Mouse (Mus musculus): ENCODE measurements around the gene Mllt3.

Mllt3 gene

DNA sequence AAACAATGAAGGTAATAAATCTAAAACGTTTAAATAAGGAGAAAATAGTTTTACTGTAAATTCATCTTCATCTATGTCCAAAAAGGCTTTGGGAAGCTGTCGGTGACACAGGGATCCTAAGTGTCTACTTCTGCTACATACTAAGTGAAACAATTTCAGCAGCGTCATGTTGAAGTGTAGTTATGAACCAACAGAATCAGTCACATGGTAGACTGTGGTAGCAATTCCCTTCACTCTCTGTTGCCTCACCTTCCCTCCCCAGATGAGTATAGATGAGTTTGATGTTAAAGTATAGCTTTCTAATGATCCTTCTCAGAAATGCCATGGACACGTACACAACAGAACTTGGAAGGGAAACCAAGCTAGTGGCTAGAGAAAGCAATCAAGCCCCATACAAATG lies 79.9 kb downstream of the Mllt3 start:
- no peak for DNase-seq (ENCODE audit: low spot score in 2 of 2)

DNA sequence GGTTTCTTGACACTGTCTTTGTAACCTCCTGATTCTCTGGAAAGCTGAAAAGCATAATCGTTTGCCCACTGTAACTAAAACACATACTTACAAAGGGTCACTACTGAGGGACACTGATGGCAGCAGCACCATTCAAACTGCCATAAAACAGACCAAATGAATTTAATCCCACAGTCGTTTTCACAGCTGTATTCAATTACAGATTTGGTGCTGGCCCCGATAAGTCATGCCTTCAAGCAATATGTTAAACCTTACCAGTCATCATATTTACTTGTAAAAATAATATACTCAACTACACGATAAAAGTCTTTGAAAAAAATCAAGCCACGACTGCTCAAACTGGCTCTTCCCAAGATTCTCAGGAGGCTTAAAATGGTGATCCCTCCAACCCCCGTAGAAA lies 83.7 kb downstream of the Mllt3 start:
- no peak for DNase-seq (ENCODE audit: low spot score in 2 of 2)

DNA sequence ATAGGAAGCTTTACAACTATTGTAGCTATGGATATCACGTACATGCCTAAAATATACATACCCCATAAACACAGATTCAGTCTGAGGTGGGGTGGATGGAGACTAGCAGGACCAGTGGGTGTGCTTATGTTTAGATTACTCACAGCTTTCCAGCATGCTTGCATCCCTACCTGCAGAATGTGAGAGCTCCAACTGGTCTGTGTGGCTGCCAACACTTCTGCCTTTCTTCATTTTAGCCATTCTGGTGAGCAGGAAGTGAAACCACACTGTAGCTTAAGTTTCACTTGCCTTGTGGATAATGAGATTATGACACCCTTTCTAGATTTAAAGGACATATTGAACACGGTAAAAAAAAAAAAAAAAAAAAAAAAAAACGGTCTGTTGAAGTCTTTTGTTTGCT lies 88.8 kb downstream of the Mllt3 start:
- no peak for DNase-seq (ENCODE audit: low spot score in 2 of 2)

- DNase-seq (ENCODE audit: low spot score in 2 of 2): no peak
Observed at GRCm38 (mm10) chr4:87942921-87943403, 90.2 kb downstream of the Mllt3 start.

- no peak for DNase-seq (ENCODE audit: low spot score in 2 of 2)
Observed at GRCm38 (mm10) chr4:87939474-87940154, 93.5 kb downstream of the Mllt3 start.

DNA sequence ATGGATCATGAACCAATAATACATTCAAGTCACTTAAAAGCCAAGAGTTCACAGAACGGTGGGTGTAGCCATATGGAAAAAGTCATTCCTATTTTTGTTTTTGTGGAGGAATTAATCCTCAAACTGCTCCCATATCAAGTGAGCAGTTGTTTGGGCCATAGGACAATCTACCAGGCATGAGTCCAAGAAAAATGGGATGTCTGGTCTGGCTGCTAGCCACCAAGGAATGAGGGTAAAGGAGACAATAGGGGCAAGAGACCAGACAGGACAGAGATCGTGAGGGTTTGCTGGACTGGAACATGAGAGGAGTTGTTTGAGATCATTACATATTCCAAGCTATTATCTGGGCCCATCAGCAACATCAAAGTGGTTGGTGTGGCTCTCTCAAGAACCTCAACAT lies 96.8 kb downstream of the Mllt3 start:
- no peak for DNase-seq (ENCODE audit: low spot score in 2 of 2)

GRCm38 (mm10) chr4:87933701-87934337 lies 99.3 kb downstream of the Mllt3 start:
- DNase-seq (ENCODE audit: low spot score in 2 of 2): no peak

DNA sequence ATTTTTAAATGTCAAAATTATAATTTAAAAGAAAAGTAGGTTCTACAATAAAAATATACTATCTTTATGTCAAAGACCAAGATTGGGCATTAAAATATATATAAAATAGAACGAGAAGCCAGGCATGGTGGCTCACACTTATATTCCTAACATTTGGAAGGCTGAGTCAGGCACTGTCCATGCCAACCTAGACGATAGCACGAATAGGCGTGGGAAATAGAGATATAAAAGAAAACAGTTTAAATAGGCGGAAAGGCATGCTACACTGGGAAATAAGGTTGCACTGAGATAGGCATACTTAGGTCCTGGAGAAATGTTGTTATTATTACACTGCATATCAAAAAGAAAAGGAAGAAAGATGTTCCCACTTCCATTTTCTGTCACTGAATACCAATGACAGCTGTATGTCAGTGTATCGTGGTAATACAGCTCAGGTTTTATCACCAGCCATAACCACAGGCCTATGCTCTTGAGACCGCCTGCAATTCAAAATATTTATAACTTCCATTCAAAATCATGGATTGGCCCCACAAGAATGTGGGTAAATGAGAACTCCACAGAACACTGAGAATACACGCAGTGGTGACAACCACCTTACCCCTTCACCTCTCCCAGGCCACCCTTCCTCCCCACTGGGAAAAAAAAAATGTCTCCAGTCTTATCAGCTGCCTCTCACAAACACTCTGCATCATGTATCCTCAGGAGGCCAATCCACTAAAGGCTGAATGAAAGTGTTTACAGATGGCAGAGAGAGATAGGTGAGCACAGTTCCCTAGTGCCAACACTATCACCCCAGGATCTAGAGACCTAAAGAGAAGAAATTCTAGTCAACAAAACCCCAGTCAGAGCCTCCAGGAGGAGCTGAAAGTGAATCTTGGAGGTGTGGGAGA lies 102.6 kb downstream of the Mllt3 start:
- no peak for DNase-seq (ENCODE audit: low spot score in 2 of 2)

- no peak for DNase-seq (ENCODE audit: low spot score in 2 of 2)
Observed at GRCm38 (mm10) chr4:87928603-87929199, 104.5 kb downstream of the Mllt3 start.

DNA sequence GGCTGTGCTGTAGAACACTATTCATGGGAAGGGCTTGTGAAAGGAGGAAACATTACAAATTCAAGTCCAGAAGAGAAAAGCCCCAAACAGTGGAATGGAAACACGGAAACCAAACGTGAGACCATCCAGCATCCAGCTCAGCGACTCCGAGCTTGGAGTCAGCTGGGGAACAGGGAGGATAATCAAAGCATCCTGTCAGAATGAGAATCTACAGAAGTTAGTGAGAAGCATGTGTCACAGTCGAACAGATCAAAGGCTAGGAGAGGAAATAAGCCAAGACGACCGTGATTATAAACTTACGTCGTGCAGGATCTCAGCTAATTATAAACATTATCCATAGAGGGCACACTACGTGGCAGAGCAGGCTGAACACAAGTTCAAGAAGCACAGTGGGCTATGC lies 105.8 kb downstream of the Mllt3 start:
- no peak for DNase-seq (ENCODE audit: low spot score in 2 of 2)

DNA sequence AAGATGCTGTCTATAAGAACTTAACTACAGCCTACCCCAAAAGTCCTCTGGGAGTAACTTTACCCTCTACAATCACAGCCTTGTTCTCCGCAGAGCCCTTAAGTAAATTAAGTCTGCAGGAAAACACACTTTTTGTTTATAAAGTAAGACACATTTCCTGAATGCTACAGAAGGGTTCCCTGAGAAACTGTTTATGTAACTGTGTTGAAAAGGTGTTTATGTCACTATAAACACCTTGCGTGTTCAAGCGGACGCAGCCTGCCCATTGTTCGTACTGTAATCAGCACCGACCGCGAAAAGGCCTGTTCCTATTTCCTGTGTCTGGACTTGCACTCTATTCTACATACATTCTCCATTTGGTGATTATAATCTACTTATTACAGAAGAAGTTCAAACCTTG lies 112.5 kb downstream of the Mllt3 start:
- no peak for DNase-seq (ENCODE audit: low spot score in 2 of 2)

DNA sequence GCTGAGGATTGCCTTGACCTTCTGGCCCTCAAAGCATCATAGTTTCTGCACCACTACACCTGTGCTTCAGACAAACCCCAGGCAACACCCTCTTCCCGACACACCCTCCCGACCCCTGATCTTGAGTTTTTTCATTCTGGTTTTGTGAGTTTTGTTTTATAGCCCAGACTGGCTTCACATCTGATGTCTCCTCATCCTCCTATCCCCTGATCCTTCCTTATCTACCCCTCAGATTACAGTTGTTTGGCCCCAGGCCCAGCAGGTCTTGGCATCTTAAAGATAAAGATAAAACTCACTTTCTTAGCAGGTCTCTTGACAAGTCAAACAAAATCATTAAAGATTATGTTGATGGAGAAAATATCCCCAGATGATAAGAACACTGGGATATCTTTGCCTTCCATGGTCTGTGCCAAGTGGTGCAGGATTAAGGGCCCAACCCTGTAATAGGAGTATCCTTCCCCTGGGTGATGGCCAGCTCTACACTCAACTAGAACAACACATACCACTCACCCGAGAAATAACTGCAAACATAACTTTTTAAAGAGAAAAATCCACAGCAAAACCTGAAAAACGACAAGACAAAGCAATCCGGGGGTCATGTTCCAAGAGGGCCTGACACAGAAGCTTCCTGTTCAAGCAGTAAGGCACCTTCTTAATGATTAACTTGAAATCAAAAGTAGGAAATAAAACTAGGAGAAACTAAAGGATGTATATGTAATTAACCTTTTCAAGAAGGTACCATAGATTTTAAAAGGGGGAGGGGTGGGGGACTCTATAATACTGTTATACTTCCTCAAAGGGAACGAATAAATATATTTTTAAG lies 121.8 kb downstream of the Mllt3 start:
- DNase-seq (ENCODE audit: low spot score in 2 of 2): no peak

DNA sequence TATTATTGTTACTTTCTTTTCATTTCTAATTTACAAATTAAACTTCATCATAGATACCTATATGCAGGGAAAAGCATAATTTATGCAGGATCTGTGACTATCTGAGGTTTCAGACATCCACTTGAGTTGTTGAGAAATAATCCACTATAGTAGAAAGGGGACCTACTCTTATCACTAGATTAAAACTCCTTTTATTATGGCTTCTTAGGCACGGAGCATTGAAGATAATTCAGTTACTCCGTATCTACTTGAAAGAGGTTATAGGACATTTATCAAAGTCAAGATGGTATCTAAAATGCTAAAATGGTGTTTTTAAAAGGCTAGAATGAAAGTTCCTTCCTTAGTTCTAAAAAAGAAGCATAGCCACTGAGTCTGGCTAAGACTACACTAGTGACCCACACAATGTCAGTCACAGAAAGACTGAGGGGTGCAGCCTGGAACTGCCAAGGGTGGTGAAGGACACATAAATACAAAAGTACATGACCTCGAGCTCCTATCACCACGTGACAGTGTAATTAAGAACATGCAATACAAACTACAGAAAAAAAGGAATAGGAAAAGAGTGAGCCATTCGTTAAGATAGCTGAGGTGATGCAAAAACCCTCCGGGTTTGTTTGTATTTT lies 127.9 kb downstream of the Mllt3 start:
- DNase-seq (ENCODE audit: low spot score in 2 of 2): no peak

DNA sequence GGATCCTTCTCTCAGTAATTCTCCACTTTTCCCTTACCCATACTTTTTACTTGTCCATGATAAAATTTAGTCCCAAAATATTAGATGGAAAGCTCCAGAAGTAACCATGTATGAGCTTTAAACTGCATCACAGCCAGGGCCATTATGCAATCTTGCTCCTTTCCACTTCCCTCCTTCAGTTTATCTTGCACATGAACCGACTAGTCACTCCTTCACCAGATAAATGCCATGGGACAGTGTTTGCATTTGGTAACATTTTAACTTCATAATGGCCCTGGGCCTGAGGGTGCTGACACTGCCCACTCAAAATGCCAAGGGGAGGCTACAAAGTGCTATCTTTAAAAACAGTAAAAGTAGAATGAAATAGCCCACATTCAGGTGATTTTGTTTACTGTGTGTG lies 128.4 kb downstream of the Mllt3 start:
- no peak for DNase-seq (ENCODE audit: low spot score in 2 of 2)

DNA sequence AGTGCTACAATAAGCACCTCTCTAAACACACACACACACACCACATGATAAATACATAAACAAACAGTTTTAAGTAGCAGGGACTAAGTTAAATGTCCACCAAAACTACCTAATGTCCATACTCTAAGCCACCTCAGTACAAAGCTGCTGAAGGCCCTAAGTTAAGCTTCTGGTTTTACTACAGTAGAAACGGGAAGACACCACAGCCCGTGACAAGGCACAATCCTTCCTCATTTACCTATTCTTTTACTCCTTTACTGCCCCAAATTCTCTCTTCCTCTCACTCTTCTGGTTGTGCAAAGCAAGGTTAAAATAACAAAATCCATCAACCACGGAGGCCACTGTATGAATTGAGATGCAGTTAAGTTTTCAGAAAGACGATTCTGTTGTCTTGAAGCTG lies 130.6 kb downstream of the Mllt3 start:
- no peak for DNase-seq (ENCODE audit: low spot score in 2 of 2)

- DNase-seq (ENCODE audit: low spot score in 2 of 2): no peak
Observed at GRCm38 (mm10) chr4:87901166-87901565, 132.0 kb downstream of the Mllt3 start.

DNA sequence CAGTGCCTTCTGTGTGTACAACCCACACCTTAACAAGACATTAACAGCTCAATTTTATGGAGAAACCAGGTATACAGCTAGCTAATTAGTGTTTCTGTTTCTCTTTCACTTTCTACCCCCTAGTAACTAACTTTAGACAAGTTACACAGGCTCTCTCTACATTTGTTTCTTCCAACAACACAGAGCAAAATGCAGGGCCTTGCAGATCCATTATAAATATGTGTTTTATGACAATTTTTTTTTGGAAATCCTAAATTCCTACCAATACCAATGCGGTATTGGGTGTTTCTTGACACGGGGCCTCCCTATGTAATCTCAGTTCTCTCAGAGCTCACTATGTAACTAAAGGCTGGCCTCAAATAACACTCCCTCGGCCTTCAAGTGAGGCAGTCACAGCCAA lies 139.7 kb downstream of the Mllt3 start:
- no peak for DNase-seq (ENCODE audit: low spot score in 2 of 2)

DNA sequence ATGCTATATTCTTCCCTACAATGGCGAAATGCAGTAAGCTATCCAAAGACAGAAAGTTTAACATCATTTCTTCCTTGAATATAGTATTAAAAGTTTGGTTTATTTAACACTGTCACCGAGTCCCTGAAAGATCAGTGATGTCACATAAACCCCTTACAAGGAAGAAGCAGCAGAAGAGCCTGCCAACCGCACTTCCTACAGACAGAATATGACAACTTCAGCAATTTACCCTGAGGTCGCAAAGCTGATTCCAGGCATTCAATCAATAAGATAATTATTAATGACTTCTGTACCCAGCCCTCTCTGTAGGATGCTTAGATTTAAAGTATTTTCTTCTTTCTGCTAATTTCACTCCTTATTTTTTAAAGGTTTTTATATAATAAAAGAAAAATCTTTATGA lies 140.2 kb downstream of the Mllt3 start:
- DNase-seq (ENCODE audit: low spot score in 2 of 2): no peak

- DNase-seq (ENCODE audit: low spot score in 2 of 2): peak in 1 of 2 experiments; percentile 11
Observed at GRCm38 (mm10) chr4:87883225-87883875, 149.8 kb downstream of the Mllt3 start.

- no peak for DNase-seq (ENCODE audit: low spot score in 2 of 2)
Observed at GRCm38 (mm10) chr4:87881995-87882394, 151.2 kb downstream of the Mllt3 start.

Data from cerebellum, postnatal 4 days (tissue).